Mouse (Mus musculus): Measurements from ENCODE around the gene Tmem132a.

Tmem132a gene

DNA sequence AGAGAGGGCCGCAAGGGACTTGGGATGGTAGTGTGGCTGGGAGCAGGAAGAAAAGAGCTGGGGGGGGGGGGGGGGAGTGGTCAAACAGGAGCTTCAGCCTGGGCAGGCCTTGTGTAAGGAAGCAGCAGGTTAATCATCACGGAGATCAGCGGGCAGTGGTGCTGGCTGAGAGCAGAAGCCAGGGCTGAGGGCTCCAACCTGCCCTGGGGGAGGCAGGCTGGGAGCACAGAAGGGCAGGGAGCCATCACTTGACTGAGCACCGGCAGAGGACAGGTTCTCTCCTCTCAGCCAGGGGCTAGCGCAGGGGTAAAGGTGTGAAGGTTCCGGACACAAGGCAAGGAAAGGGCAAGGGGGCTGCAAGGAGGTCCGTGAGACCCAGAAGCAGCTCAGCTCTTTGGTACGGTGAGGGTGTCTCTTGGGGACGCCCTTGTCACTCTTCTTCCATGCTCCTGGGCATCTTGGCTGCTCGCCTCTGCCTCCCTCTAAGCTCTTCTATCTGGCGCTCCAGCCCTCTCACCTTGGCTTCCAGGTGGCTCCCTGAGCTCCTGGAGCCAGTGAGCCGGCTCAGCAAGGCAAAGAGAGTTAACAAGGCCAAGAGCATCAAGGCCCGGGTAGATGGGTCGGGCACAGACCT lies 1.7 kb upstream of the Tmem132a start:
- no peak for DNase-seq

DNA sequence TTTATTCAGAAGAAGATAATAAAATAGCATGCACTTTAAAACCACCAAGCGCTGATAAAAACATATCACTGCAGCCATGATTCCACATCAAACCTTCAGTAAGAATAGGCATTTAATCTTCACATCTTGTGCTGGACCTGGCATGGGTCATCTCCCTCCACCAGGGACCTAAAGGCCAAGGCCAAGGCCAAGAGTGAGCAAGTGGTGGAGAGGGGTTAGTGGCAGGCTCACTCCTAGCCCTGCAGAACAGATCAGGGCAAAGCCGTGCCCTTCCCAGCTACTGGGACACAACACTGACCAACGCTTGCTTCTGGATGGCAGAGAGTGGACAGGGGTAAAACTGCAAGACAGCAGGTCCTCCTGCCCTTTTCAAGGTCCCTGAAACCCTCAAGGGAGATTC lies 936 bp upstream of the Tmem132a start:
- DNase-seq = no peak

DNA sequence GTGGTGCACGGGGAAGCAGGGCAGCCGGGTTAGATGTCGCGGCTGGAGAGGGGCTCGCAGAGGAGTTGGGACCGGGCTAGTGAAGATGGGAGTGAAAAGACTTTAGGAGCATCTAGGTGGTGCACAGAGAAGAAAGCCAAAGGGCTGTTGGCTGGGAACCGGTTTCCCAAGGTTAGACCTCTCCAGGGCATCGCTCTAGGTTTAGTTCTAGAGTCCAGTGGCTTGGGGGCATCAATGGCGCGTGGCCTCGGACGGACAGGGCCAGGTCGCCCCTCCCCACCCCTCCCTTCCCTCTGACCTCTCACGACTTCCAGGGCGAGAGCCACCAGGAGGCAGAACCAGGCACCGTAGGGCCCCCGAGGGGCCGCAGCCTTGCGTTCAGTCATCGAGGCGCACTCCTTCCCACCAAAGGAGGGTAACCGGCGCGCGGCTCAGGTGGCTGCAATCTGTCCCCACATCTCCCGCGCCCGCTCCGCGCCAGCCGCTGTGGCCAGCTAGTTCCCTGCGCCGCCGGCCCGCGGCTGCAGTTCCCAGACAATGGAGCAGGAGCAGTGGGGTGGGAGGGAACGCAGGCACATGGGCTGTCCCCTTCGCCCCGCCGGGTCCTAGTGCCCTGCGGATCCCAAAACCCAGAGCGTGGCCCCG lies 377 bp downstream of the Tmem132a start:
- DNase-seq = peak; percentile 73 to 74

DNA sequence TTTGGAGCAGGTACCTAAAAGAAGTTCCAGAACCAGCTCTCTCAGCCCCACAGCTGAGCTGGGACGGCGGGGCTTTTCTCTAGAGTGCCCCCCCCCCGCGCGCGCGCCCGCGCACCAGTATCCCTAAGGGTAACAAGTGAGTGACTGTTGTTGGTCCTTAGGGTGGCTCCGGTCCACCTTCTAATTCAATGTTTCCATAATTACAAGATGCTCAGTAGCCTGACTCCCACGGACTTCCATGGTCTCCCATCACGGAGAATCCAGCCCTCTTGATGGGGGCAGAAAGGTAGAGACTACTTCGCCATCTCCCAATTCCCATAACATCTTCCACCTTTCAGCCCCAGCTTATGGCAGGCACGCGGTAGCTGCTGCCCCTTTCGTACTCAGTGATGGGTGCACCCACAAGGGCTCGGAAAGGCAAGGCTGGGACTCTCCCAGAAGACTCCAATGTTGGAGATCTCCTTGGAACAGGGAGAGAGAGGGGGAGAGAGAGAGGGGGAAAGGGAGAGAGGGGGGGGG lies 1.1 kb downstream of the Tmem132a start:
- no peak for DNase-seq

DNA sequence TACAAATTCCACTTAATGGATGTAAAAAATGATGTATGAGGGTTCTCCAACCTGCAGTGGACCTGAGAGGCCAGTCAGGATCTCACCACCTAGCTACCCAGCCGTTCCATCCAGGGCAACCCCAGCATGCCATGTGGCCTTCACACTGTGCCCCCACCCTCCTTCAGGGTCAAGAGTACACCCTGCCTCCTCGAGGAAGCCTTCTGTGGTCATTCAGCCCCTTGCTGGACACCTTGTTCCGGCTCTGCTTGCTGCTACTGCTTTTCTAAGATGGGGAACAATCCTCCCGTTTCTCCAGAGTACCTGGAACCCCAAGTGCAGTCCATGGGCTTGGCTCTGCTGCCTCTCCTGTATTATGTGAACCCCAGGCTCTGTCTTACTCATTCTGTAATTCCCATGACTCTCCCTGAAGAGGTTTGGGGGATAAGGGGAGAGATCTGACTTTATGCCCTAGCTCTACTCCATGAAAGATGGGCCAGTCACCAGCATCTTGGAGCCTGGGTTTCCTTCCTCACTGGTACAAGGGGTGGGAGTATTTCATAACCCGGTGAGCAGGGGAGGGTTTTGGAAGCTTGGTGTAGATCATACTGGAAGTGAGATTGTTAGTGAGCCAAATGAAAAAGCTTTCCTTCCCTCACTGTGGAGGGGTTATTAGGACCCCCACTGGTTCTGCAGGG lies 1.7 kb downstream of the Tmem132a start:
- no peak for DNase-seq

DNA sequence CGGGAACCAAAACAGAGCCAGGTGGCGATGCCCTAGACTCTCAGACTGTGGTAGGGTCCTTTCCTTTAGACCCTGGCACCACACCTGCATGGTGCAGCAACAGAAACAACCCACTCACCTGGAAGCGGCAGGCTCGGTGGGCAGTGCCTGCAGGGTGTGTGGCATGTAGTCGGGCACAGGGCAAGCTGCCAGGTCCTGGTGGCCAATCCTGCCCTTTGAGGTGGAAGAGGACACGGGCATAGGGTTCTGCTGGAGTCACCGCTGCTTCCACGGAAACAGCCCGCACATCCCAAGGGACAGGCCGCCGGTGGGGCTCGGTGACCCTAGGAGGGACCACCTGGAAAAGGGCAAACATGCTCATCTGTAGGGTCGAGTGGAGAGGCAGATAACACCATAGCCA lies 3.4 kb downstream of the Tmem132a start:
- DNase-seq = no peak

DNA sequence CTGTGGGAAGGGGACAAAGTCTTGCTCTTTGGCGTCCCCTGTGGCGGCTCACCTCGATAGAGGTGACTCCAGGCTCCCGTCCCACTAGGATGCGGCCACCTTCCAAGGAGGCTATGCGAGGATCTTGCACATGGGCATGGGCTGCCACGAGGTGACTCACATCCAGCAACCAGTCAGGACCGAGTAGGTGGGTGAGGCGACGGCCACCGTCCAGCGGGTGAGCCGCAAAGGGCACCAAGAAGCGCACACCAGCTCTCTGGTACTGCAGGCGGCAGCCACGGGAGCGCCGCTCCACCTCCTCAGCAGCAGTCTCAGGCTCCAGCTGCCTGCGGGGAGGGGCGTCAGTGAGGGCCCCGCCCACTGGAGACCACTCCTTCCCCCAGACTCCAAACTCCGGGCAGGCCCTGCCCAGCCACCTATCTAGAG lies 9.7 kb downstream of the Tmem132a start:
- DNase-seq = no peak

DNA sequence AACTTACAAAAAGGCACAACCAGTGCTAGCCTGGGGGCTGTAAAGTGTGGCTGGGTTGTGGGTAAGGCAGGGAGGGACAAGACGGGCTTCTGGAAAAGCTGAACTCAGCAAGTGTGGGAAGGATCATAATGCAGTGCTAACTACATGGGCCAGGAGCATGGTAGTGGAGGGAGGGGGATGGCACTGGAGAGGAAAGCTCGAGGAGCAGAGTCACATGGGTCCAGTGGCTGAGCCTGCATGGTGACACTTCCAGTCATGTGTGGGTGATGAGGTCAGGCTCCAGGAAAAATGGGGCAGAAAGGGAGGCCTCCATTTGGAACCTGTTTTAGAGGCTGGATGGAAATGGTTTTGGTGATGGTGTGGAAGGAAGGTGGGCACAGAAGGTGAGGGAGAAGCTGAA lies 13.2 kb downstream of the Tmem132a start:
- no peak for DNase-seq

DNA sequence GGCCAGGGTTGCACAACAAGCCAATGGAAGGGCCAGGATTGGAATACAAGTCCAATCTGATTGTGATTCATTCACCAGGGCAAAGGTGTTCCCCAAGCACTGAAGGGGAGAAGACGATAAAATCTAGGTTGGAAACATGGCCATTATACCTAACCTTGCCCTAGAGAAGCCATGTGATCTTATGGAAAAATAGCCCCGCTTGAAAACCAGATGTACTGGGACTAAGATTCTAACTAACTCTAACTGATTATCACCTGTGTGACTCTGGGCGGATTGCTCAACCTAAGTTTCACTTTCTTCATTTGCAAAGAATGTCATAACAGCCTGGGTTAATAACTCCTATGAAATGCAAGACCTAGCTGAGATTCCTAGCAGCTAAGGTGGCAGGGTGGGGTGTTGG lies 14.3 kb downstream of the Tmem132a start:
- DNase-seq = no peak

DNA sequence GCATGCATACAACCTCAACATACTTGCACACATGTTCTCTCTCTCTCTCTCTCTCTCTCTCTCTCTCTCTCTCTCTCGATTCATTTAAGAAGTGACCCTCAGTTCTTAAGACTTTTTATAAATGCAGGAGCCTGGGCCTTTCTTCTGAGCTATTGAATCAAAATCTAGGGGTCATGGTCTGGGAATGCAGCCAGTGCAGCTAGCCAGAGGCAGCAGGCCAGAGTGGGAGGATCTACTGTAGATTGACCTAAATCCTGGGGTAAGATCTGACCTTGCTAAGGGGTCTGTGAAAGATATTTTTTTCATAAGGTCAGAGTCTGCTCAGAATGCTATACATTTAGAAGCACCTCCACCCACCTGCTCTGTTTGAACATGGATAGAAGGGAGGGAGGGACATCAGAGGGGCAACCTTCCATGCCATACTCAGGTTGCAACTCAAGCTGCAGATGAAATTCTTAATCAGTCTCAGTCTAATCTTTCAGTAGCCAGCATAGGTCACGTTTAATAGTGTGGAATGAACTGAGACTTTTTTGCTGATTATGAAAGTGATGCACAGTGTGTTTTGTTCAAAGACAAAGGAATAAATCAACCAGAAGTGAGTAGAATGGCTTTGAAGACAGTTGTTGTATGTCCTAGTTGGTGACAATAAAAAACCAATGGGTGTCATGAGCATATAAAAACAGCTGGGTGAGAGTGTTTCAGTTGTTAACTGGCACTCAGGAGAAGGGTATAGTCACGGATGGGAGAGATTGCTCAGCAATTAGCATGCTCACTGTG lies 22.2 kb downstream of the Tmem132a start:
- no peak for DNase-seq

DNA sequence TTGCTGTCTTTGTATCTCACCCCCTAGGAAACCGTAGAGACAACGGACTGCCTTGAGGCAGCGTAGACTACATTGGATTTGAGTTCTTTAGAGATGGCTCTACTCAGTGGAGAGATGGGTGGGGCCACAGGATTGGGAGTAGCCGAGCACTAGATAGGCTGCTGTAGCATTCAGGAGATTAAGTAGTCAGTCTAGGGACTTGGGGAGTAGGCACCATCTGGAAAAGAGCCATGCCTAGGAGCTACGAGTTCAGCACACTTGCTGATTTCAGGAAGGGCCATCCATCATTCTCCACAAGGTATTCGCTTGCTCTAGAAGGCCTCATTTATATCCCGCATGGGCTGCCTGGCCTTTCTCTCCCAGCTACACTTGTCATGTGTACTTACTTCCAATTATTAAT lies 23.6 kb downstream of the Tmem132a start:
- DNase-seq = no peak

DNA sequence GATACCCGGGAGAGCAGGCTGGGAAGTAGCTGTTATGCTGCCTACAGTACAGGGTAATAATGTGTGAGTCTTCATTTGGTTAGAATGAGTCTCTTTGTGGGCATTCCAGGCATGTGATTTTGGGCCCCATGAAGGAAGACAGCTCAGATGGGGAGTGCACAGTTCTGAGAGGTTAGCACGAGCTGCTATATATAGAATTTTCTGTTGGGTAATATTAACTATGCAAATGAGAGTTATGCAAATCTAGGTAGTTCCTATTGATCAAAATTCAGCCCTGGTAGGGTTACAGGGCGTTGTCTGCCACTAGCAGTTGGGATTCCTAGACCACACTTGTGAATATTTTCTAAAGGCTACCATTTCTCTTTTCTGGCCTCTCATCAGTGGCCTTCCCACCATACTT lies 24.3 kb downstream of the Tmem132a start:
- DNase-seq = no peak

DNA sequence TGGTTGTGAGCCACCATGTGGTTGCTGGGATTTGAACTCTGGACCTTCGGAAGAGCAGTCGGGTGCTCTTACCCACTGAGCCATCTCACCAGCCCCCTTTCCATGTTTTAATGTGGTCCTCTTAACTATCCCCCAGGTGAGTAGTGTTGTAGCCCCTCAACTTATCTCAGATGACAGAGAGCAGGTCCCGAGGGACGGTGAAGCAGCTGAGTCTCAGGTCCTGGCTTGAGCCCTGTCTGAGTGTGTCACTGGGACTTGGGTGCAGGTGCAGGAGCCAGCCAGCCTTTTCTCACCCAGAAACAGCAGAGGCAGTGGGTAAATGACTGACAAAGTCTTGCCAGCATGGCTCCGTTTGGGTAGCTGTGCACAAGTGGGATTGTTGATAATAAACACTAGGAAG lies 25.5 kb downstream of the Tmem132a start:
- no peak for DNase-seq

DNA sequence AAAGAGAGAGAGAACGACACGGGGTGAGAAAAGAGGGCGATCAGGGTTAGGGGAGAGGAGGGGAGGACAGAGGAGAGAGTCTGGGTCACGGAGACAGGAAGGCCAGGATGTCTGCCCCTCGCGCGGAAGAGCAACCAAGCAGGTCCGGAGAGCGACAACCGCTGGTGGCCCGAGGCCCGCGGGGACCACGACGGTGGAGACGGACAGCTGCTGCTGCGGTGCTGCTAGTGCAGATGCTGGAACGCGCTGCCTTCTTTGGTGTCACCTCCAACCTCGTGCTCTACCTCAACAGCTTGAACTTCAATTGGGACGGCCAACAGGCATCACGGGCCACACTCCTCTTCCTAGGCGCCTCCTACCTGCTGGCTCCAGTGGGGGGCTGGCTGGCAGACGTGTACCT lies 26.8 kb downstream of the Tmem132a start:
- DNase-seq = no peak

DNA sequence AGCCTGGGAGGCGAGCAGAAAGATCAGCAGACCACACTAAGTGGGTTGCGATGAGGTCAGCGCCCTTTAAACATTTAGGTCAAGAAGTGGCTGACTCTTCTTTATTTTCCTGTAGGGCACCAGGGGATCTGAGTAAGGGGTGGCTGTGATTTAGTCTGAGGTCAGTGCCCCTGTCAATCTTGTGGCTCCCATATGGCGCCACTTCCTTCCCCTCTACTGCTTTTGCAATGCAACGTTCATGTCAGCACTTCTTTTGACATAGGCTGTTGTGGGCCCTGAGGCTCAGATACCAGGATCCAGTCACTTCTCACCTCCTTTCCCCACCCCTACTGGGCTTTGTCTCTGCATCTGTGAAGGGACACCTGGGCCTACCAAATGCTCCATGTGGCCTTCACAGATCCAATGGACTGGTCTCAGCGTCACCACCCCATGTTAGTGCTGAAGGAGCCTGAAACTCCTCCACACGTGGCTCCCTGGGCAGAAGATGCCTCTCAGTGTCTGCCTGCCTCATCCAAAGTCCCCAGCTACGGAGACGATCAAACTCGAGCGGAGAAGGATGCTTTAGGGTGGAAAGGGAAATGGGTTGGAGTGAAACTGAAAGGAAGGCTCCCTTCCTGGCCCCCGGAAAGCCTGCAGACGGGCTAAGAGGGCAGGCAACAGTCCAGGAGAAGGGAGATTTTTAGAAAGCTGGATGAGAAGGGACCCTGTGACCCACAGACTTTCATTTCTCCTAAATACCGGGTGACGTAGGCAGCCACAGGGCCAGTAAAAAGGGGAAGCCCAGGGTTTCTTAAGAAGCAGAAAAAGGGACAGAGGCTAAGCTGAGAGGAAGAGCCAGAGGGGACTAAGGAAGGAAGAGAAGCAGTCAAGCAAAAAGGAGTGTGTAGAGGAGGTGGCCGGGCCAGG lies 27.8 kb downstream of the Tmem132a start:
- peak; percentile 48 to 61 for DNase-seq

DNA sequence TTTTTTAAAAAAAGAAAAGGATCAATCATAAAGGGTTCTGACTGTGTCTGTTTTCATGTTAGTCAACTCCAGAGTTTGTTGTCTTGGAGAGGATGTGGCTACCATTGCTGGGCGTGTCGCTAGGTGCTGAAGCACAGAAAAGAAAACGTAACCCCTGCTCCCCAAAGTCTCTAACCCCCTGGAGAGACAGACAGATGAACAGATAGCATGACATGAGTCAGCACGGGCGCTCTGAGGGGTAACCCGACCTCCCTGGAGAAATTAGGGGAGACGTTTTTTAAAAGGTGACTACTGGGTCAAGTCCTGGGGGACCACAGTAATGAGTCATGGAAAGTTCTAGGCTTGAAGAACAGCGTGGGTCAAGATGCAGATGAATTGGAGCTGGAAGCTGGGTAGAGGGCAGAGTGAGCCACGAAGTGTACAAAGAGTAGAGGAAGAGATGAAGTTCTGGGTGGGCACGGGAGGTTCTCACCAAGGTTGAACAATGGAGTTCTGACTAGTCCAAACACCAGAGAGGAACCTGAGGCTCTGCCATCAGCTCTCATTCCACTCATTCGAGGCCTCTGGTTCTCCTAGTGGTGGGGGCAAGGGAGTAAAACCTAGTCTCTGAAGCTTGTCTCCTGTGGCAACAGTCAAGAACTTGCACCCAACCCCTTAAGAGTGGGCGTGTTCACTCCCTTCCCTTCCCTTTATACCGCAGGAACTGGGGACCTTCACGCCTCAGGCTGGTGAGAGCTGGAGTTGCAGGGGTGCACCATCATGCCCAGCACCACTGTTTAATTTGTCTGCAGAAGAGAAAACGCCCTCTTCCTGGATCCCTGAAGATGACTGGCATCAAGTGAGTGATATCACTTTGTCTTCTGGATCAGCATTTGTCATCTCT lies 30.5 kb downstream of the Tmem132a start, which contains the start of gene Slc15a3:
TSS of gene Slc15a3 (plus strand) at position 718 of the 883 bp plus-strand sequence.
- DNase-seq = no peak

DNA sequence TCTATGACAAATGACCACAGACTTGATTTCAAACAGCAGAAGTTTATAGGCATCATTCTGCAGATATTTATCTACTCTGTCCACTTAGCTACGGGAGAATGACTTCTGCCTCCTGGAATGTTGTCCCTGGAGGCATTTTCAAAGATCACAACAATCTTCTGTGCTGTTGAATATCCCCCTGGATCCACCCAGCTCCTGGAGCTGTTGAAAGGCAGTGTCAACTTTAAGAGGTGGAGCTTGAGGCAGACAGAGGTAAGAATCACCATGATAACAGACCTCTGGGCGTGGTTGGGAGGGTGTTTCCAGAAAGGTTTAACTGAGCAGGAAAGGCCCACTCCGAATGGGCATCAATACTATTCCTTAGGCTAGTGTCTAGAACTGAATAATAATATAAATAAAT lies 34.1 kb downstream of the Tmem132a start:
- DNase-seq = no peak

DNA sequence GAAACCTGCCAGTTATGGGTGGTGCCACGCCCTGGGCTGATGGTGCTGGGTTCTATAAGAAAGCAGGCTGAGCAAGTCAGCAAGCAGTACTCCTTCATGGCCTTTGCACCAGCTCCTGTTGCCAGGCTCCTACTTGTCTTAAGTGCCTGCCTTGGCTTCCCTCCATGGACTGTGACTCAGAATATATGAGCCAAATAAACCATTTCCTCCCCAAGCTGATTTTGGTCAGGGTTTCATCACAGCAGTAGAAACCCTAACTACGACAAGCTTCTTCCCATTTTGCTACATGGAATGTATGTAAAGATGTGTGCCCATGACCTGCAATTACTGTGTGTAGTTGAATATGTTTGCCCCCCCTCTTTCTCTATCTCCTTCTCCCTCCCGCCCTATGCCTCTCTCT lies 36.1 kb downstream of the Tmem132a start:
- no peak for DNase-seq

DNA sequence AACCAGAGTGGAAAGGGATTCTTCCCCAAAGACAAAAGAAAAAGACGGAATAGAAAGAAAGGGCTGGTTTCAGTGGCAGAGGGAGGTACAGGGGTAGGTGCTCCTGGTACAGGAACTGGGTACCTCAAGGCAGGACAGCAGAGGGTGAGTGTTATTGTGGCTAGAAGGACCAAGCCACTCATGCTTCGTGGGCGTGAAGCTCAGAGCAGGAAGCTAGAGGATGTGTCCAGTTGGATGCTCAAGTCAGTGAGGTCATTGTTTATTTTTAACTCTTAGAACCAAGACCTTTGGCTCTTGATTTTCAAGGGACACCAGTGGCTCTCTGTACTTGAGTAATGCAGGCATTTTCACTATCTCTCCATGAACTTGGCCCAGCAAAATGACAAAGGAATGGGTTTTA lies 37.7 kb downstream of the Tmem132a start:
- DNase-seq = no peak

DNA sequence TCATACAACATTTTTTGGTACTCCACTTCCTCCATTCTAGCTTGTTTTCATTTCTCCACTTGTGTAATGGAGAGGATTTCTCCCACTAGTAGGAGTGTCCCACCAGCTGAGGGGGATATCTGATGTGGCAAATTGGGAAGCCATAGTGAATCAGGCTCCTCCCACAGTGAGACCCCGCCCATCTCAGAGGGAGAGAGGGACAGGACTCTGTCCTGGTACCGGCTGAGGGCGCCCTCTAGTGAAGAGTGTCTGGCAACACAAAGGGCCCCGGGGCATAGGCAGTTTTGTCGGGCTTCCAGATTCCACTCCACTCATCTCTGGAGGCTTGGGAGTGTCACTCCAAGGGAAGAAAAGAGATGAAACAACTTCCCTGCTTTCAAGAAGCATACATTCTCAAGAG lies 38.3 kb downstream of the Tmem132a start:
- peak; percentile 76 to 81 for DNase-seq

All from lung, adult 18-20 months (tissue).